Mouse (Mus musculus) mouse trophoblast stem cell (cell line): Measurements from ENCODE around the gene Ahnak.
"Not testable (repeated sequence)": the region's sequence is repeated elsewhere in the genome, so short reads cannot be mapped to it uniquely, and the experiment has no call there.

Source experiments
- in situ Hi-C, 2 experiments: fragments of 300-500 bp; cut with MseI, MboI; formaldehyde crosslinking; loops; 2 replicates in 1 of 2; 3 replicates in 1 of 2; pipeline ENCODE4 v1.15.1; 2025

The Ahnak gene

DNA sequence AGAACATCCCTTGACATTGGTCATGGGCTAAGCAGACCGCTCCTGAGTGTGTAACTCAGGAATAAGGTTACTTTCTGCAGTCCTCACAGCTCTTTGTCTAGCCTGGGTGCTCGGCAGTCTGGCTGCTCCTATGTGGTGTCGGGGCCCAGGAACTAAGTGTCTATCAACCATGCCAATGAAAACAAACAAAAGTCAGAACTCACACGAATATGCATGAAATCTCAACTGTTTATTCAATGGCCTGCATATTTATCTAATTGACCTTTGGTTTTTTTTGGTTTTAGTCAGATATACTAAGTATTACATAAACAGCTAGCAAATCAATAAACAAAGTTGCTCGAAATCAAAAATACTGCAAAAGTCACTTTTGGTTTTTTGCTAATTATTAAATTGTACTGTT lies 106.0 kb downstream of the Ahnak start:
- in situ Hi-C loops, result no loop called here

DNA sequence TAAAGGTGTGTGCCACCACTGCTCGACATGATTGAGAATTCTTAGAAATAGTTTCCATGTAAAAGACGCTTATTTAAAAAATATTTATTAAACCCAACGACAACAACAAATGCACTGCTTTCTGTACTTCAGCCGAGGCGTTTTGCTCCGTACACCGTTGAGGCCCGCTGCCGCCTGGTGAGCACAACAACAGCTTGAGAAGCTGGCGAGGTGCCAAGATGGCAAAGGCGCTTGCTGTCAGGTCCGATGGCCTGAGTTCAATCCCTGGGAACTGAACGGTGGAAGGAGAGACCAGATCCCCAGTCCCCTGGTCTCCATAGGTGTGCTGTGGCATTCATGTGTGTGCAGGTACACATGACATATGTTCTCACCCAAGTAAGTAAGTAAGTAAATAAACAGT lies 108.4 kb downstream of the Ahnak start:
- in situ Hi-C loops, result no loop called here

DNA sequence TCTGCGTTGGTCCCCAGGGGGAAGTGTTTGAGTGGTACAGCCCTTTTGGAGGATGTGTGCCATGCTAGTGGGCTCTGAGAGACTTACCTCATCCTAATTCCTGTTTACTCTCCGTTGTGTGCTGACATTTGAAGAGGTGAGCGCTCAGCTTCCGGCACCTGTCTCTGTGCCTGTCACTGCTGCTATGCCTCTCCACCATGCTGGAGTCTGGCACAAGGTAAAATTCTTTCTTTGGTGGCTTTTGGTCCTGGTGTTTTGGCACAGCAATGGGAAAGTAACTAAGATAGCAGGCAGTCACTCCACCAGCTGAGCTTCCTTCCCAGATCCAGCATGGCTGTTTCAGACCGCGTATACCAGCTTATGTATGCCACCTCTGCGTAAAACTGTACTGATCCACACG lies 110.7 kb downstream of the Ahnak start:
- in situ Hi-C loops, result loop anchor here in 1 of 2 experiments (10.0 kb wide), 1 partner anchor 245 kb away; the partner anchor contains the start of gene Lrrn4cl

DNA sequence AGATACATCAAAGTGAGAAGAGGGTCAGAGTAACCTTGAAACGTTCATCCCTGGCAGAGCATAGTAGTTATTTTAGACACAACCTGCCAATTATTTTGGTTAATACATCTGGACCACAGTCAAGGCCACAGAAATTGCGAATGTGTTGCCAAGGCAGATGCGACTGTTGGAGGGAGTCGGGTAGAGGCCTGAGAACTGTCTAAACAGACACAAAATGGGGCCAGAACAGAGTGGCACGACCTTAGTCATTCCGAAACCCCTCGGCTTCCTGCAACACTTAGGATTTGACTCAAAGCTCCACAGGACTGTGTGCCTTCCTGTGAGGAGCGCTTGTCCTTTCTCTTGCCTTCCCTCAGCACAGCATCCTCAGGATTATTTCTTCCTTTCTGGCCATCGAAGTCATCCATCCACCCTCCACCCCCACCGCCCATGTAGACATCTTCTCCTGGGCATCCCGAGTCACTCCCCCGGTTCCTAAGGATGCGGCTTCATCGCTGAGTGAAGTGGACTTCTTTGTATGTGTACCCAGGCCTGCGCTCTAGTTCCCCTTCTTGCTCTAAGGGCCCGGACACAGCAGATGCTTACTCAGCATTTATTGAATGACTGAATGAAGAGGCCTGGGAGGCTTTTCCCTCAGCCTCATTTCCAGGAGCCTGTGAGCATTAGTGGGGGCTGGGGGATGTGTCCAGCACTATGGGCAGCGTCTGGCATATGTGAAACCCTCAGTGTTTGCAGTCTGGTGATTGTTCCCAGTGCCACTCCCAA lies 111.4 kb downstream of the Ahnak start:
- in situ Hi-C loops, result loop anchor here in 1 of 2 experiments (10.0 kb wide), 1 partner anchor 246 kb away; the partner anchor contains the start of gene Lrrn4cl

DNA sequence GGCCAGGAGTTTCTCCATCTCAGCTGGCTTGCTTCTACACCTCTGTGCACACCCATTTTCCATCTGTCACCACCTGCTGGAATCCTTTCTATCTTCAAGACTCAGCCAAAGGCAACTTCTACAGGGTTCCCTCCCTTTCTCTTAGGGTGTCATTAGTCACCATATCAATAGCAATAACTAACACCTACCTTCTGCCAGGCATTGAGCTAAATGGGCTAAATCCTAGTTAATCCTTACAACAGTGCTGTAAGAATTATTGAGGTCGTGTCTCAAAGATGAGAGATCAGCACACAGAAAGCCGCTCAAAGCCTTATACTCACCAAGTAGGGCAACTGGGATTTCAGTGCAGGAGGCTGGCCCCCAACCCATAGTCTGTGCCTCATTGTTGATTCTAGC lies 112.0 kb downstream of the Ahnak start:
- in situ Hi-C loops, result loop anchor here in 1 of 2 experiments (10.0 kb wide), 1 partner anchor 246 kb away; the partner anchor contains the start of gene Lrrn4cl

DNA sequence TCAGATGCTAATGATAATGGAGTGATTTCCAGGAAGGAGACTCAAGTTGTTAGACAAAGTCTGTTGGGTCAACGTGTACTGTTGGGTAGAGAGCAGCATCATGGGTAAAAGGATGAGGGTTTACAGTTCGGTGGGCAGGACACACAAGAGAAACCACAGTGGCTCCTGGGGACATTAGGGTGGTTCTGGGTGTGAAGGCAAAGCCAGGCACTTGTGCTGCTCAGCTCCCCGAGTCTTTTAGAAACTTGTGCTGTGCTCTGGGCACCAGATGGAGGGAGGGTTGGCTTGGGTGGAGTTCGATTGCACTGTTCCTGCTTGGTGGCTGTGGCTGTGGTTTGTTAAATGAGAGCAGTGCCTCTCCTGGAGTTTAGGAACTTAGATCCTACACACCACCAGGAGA lies 114.9 kb downstream of the Ahnak start:
- in situ Hi-C loops, result loop anchor here in 1 of 2 experiments (10.0 kb wide), 1 partner anchor 249 kb away; the partner anchor contains the start of gene Lrrn4cl

DNA sequence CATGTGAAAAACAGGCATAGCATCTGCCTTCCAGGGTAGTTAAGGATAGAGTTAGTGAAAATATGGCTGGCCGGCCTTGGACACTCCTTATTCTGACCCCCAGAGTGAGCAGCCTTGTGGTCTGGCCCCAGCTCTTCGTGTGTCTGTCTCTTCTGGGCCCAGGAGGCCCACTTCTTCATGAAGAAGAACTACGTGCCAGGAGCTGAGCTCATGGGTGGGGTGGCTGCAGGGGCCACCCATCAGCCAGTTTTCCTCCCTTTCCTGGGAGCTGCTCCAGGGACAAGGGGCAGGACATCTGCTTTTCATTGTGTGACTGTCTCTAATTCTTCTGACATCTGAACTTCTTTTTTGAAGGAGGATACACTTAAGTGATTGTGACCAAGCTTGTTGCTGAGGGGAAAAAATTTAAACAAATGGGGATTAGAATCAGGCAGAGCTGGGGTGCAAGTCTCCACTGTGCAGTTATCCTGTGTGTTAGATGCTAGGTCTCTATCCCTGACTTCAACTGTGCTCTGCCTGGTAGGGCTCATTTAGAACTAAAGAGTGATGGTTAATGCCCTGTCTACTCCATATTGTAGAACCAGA lies 116.1 kb downstream of the Ahnak start:
- in situ Hi-C loops, result loop anchor here in 1 of 2 experiments (10.0 kb wide), 1 partner anchor 250 kb away; the partner anchor contains the start of gene Lrrn4cl

DNA sequence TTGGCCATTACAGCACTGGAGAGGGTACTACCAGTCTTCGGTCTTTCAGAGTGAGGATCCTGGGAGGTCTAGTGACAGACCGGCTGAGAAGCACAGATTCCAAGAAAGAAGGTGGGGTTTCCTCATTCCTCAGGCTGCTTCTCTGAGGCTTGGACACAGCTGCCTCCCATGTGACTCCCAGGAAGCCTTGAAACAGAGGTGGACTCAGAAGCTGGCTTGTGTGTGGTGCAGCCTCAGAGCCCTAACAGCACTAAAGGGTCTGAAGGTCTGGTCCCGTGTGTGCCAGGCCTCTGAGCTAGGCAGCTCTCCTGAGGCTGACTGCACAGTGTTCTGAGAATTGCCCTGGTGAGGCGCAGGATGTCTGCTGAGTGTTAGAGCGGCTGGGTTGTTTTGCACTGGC lies 117.0 kb downstream of the Ahnak start:
- in situ Hi-C loops, result loop anchor here in 1 of 2 experiments (10.0 kb wide), 1 partner anchor 251 kb away; the partner anchor contains the start of gene Lrrn4cl

DNA sequence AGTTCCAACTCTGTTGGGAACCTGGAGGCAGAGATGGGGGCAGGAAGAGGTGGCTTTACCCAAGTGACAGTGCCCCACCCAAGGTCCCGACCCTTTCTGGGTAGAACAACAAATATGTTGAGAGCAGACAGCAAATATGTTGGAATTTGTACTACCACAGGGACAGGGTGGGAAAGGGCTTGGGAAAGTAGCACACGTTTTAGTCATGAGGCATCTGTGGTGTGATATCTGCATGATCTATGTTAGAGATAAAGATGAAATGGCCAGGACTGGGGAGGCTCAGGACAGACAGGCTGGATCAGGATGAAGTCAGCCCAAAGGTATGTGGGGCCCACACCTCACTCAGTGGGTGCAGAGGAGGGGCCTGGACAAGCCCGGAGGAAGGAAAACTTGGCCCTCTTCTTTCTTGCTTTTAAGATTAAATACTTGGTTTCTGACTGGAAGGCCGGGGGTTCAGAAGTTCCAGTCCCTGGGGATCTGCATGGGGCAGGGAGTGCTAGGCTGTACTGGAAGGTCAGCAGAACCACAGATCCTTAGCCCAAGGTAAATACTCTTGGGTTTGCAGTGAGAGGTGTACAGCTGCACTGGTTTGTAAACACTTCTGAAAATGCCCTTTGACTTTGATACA lies 117.8 kb downstream of the Ahnak start:
- in situ Hi-C loops, result loop anchor here in 1 of 2 experiments (10.0 kb wide), 1 partner anchor 252 kb away; the partner anchor contains the start of gene Lrrn4cl

DNA sequence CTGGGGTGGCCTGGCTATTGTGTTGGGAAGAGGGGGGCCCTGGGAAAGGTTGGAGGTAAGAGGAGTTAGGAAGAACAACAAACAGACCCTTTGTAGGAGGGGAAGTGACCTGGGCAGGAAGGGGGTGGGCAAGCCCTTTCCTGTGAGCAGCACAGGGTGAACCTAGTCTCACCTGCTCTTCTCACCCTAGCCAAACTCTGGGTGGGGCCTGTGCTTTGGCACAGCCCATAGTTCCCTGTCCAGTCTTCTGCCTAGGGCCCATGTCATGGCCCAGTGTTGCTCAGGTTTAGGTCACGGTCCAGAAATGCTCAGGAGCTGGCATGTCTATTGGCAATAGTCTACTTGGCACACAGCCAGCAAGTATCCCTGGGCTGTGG lies 118.3 kb downstream of the Ahnak start:
- in situ Hi-C loops, result loop anchor here in 1 of 2 experiments (10.0 kb wide), 1 partner anchor 253 kb away; the partner anchor contains the start of gene Lrrn4cl

DNA sequence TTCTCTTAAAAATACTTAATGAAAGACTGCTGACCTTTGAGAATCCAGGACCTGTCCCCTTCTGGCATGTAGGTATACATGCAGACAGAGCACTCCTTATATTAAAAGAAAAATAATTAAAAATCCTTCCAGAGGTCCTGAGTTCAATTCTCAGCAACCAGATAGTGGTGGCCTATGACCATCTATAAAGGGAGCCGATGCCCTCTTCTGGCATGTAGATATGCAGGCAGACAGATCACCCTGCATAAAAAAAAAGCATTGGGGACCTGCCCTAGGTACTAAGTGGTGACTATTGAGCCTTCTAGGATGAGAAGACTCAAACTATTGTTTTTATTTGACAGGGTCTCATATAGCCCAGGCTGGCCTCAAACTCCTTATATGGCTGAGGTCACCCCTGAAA lies 119.5 kb downstream of the Ahnak start:
- in situ Hi-C loops, result loop anchor here in 1 of 2 experiments (10.0 kb wide), 1 partner anchor 254 kb away; the partner anchor contains the start of gene Lrrn4cl

DNA sequence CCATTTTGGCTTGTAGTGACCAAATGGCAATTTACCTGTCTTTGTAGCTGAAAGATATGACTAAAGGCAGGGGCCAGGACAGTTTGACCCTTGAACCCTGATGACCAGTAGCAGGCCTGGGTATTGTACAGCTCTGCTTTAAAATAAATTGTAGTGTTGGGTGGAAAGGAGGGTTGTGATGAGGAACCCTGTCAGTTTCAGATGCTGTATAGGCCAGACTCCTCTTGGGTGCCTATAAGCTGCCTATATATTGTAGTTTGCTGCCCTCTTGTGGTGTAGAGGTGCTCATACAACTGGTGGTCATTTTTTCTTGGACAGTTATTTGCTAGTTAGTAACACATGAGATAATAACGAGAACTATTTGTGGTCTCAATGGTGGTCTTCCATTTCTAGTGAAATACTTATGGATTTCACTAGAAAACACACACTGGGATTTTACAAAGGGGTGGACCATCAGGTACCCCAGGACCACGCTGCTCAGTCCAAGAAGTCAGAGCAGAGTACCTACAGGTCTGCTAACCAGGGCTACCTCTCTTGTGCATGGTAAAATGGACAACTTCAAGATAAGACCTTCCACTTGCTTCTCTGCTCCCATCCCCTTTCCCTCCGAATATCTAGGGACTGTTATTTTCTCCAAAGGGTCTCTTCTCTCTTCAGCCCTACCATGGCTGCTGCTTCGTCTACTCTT lies 121.2 kb downstream of the Ahnak start:
- in situ Hi-C loops, result loop anchor here in 1 of 2 experiments (5.0 kb wide), 1 partner anchor 253 kb away; no protein-coding TSS in a partner anchor

DNA sequence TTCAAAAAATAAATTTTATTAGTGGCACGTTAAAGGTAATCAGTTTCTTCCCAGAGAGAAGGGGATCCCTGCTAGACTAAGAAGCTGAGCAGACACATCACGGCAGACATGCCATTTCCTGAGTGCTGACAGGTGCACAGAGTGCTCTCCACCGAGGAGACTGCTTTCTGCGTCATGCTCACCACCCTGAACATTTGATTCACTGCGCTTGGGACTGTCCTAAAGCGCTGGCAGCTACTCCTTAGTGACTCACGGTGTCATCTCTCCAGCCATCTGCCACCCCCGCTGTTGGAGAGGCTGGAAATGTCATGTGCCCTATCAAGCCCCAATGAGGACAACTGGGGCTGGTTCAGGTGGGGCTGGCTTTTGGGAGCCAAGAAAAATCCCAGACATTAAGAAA lies 123.0 kb downstream of the Ahnak start:
- in situ Hi-C loops, result loop anchor here in 1 of 2 experiments (5.0 kb wide), 1 partner anchor 255 kb away; no protein-coding TSS in a partner anchor

DNA sequence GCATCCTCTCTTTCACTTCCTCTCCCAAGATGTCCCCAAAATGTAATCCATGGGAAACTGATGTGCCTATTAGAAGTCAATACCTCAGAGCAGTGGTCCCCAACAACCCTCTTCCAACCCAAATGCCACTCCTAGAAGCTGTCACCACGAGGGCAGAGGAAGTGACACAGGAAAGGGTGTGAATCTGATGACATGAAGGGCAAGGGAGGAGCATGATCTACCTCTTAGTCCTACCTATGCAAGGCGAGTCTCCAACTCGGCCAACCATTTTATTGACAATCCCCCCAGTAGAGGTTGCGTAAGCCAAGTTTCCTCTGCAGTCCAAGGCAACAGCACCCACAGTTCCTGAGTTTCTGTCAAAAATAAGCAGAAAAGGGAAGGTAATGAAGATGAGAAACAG lies 127.2 kb downstream of the Ahnak start:
- in situ Hi-C loops, result no loop called here

DNA sequence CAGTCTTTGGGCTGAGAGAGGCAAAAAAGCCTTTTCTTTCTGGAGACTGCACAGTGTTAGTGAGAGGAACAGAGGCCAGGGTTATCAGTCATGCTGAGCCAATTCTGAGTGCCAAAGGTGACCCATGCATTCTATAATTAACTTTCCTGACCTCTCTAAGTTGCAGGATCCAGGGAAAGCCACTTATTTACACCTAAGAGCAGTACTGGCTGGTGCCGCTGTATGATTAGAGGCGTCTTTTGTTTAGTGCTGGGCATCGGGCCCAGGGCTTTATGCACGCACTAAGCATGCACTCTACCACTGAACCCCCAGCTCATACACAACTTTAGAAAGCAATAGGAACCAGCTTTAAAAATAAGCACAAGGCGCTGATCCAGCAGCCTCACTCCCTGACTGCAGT lies 128.2 kb downstream of the Ahnak start:
- in situ Hi-C loops, result no loop called here

DNA sequence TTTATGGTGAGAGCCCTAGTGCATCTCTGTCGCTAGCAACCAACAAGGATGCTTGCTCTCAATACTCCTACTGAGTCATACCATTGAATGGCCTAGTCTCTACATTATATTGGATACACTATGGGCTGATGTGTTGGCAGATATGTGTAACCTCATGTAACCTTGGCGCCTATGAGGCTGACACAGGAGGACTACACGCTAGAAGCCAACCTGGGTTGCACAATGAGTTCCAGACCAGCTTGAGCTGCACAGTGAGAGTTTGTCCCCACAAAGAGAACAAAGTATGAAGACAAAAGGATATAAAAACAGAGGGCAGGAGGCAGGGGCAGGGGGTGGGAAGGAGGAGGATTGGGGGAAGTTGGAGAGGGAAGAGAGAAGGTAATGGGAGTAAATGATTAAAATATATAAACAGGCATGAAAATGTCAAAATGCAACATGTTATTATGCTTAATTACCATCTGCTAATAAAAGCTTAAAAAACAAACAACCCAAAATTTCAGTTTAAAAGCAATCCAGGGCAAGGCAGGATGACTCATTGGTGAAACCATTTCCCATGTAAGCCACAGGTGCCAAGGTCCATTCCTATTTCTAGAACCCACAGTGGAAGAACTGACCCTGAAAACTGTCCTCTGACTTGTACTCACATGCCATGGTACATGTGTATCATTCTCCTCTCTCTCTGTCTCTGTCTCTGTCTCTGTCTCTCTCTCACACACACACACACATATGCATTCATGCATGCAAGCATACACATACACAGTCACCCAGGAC lies 130.8 kb downstream of the Ahnak start:
- in situ Hi-C loops, result no loop called here

DNA sequence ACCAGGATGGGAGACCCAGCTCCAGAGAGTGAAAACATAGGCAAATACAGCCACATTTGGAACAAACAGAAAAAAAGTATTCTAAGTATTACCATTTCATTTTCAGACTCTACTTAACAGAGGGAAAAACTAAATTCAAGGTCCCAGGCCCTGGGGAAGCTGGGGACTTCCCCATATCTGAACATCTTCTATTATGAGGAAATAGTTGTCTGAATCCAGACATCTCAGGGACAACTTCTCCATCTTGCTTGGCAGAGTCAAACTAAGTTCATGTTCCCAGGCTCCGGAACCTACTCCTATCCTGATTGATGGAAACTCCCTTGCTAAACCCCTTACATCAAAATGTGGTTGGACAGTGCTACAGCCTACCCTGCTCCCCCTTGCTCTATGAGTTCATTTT lies 133.3 kb downstream of the Ahnak start:
- in situ Hi-C loops, result no loop called here

DNA sequence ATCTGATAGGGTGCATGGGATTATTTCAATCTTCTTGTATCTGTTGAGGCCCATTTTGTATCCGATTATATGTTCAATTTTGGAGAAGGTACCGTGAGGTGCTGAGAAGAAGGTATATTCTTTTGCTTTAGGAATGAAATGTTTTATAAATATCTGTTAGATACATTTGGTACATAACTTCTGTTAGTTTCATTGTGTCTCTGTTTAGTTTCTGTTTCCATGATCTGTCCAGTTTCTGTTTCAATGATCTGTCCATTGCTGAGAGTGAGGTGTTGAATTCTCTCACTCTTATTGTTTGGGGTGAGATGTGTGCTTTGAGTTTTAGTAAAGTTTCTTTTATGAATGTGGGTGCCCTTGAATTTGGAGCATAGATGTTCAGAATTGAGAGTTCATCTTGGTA lies 134.9 kb downstream of the Ahnak start:
- in situ Hi-C loops, result not testable (repeated sequence)
